Mouse (Mus musculus): ENCODE data around the gene Zdhhc7. TPM values are rescaled to one million over a fixed set of nuclear protein-coding genes. Genes with fewer than 3 reads are reported as not detected.

Zdhhc7 gene
- total RNA-seq, 2 experiments from 2014 or later, result 39.5 to 40.8 TPM

- DNase-seq, result peak; percentile 69
Observed at GRCm38 (mm10) chr8:120067936-120068668, 33.2 kb downstream of the Zdhhc7 start.

- no peak for DNase-seq
Observed at GRCm38 (mm10) chr8:120066226-120066625, 35.1 kb downstream of the Zdhhc7 start.

- no peak for DNase-seq
Observed at GRCm38 (mm10) chr8:120065611-120066010, 35.7 kb downstream of the Zdhhc7 start.

- no peak for DNase-seq
Observed at GRCm38 (mm10) chr8:120063326-120063725, 38.0 kb downstream of the Zdhhc7 start.

GRCm38 (mm10) chr8:120062742-120063141 lies 38.5 kb downstream of the Zdhhc7 start:
- DNase-seq, result no peak

- DNase-seq, result no peak
Observed at GRCm38 (mm10) chr8:120057078-120057477, 44.2 kb downstream of the Zdhhc7 start.

GRCm38 (mm10) chr8:120054833-120055232 lies 46.4 kb downstream of the Zdhhc7 start:
- no peak for DNase-seq

GRCm38 (mm10) chr8:120052318-120052717 lies 49.0 kb downstream of the Zdhhc7 start:
- DNase-seq, result no peak

GRCm38 (mm10) chr8:120051908-120052307 lies 49.4 kb downstream of the Zdhhc7 start:
- no peak for DNase-seq

- no peak for DNase-seq
Observed at GRCm38 (mm10) chr8:120051006-120051405, 50.3 kb downstream of the Zdhhc7 start.

- DNase-seq, result no peak
Observed at GRCm38 (mm10) chr8:120050376-120050775, 50.9 kb downstream of the Zdhhc7 start.

GRCm38 (mm10) chr8:120049949-120050348 lies 51.3 kb downstream of the Zdhhc7 start:
- DNase-seq, result no peak

GRCm38 (mm10) chr8:120046258-120047020 lies 54.8 kb downstream of the Zdhhc7 start:
- DNase-seq, result peak; percentile 89

- no peak for DNase-seq
Observed at GRCm38 (mm10) chr8:120045471-120045870, 55.8 kb downstream of the Zdhhc7 start.

- no peak for DNase-seq
Observed at GRCm38 (mm10) chr8:120044907-120045306, 56.4 kb downstream of the Zdhhc7 start.

- DNase-seq, result no peak
Observed at GRCm38 (mm10) chr8:120042542-120043312, 58.6 kb downstream of the Zdhhc7 start.

GRCm38 (mm10) chr8:120040861-120041260 lies 60.4 kb downstream of the Zdhhc7 start:
- peak; percentile 64 for DNase-seq

- no peak for DNase-seq
Observed at GRCm38 (mm10) chr8:120039313-120039919, 61.9 kb downstream of the Zdhhc7 start.

GRCm38 (mm10) chr8:120038741-120039140 lies 62.5 kb downstream of the Zdhhc7 start:
- no peak for DNase-seq

- DNase-seq, result no peak
Observed at GRCm38 (mm10) chr8:120037611-120038010, 63.7 kb downstream of the Zdhhc7 start.

GRCm38 (mm10) chr8:120037199-120037598 lies 64.1 kb downstream of the Zdhhc7 start:
- peak; percentile 61 for DNase-seq

GRCm38 (mm10) chr8:120036578-120036977 lies 64.7 kb downstream of the Zdhhc7 start:
- DNase-seq, result no peak

- no peak for DNase-seq
Observed at GRCm38 (mm10) chr8:120036111-120036510, 65.2 kb downstream of the Zdhhc7 start.

All from heart, postnatal 4 days (tissue).